Mouse (Mus musculus) layer of hippocampus, postnatal 10 days (tissue): ENCODE data around the gene Efcab11. TPM values are rescaled to one million over a fixed set of nuclear protein-coding genes. Genes with fewer than 3 reads are reported as not detected.

Experiments used
- DNase-seq, 2 experiments: peaks; one replicate each; pipeline ENCODE4 v3.0.0; 2021; ENCODE audit warnings: low spot score in 2 of 2
- total RNA-seq, 2 experiments: library from RNA; stranded (reverse); gene quantifications; 2 replicates each; pipeline ENCODE4 v1.2.3; 2021

Gene Efcab11
- total RNA-seq, 2 experiments from 2014 or later = 0.94 to 1.2 TPM

- DNase-seq = no peak
Observed at GRCm38 (mm10) chr12:99757754-99758526, 126.3 kb downstream of the Efcab11 start.

GRCm38 (mm10) chr12:99756914-99757687 is 127.1 kb downstream of the Efcab11 start:
- no peak for DNase-seq

GRCm38 (mm10) chr12:99756213-99756612 is 128.0 kb downstream of the Efcab11 start:
- DNase-seq = no peak

GRCm38 (mm10) chr12:99752986-99753385 is 131.3 kb downstream of the Efcab11 start:
- no peak for DNase-seq

- no peak for DNase-seq
Observed at GRCm38 (mm10) chr12:99749391-99749790, 134.8 kb downstream of the Efcab11 start.

- DNase-seq = no peak
Observed at GRCm38 (mm10) chr12:99741631-99742030, 142.6 kb downstream of the Efcab11 start.

- no peak for DNase-seq
Observed at GRCm38 (mm10) chr12:99739211-99739610, 145.0 kb downstream of the Efcab11 start.

GRCm38 (mm10) chr12:99738256-99738655 is 146.0 kb downstream of the Efcab11 start:
- DNase-seq = no peak

- no peak for DNase-seq
Observed at GRCm38 (mm10) chr12:99736971-99737370, 147.3 kb downstream of the Efcab11 start.

- DNase-seq = no peak
Observed at GRCm38 (mm10) chr12:99735172-99735571, 149.1 kb downstream of the Efcab11 start.

- no peak for DNase-seq
Observed at GRCm38 (mm10) chr12:99724206-99724605, 160.0 kb downstream of the Efcab11 start.

- DNase-seq = no peak
Observed at GRCm38 (mm10) chr12:99723791-99724190, 160.4 kb downstream of the Efcab11 start.

GRCm38 (mm10) chr12:99721318-99721717 is 162.9 kb downstream of the Efcab11 start:
- DNase-seq = no peak

- no peak for DNase-seq
Observed at GRCm38 (mm10) chr12:99719777-99720176, 164.5 kb downstream of the Efcab11 start.

GRCm38 (mm10) chr12:99718161-99718560 is 166.1 kb downstream of the Efcab11 start:
- DNase-seq = no peak

- DNase-seq = no peak
Observed at GRCm38 (mm10) chr12:99716038-99716610, 168.1 kb downstream of the Efcab11 start.

GRCm38 (mm10) chr12:99715129-99716037 is 168.9 kb downstream of the Efcab11 start:
- no peak for DNase-seq

GRCm38 (mm10) chr12:99712214-99712613 is 172.0 kb downstream of the Efcab11 start:
- DNase-seq = no peak

GRCm38 (mm10) chr12:99702248-99702647 is 182.0 kb downstream of the Efcab11 start:
- no peak for DNase-seq

- DNase-seq = no peak
Observed at GRCm38 (mm10) chr12:99700380-99700779, 183.9 kb downstream of the Efcab11 start.
